ENCODE assay signal across 2 mouse cellular contexts in genomic region chr11:24132358-24132757, GRCm38 (mm10).
TF ChIP-seq lines count a peak whose summit lies in the region.

No protein-coding gene starts in this region.

TF ChIP-seq in CH12.LX, 34 proteins besides CTCF, POLR2A, EP300 and RAD21:
- TF ChIP-seq MXI1 (IDR thresholded peaks at IDR 0.05; ENCODE audit: low read depth, low read length) = no peak
- TF ChIP-seq MAFK (IDR thresholded peaks at IDR 0.05; ENCODE audit: insufficient replicate concordance, low read length) = no peak
- no peak for TF ChIP-seq ZC3H11A (IDR thresholded peaks at IDR 0.05; ENCODE audit: low read depth, low read length)
- no peak for TF ChIP-seq JUND (conservative IDR thresholded peaks at IDR 0.05; ENCODE audit: low read depth, low read length)
- TF ChIP-seq NELFE (IDR thresholded peaks at IDR 0.05; ENCODE audit: low read depth, low read length) = 0 out of 2 replicates have a peak, but pooled peaks have one; percentile 6
- TF ChIP-seq TBP (conservative IDR thresholded peaks at IDR 0.05; ENCODE audit: low read depth, low read length) = no peak
- TF ChIP-seq ELF1 (IDR thresholded peaks at IDR 0.05; ENCODE audit: low read depth, low read length) = no peak
- TF ChIP-seq ZMIZ1 (IDR thresholded peaks at IDR 0.05; ENCODE audit: low read depth, low read length) = 0 out of 2 replicates have a peak, but pooled peaks have one; percentile 4
- TF ChIP-seq IRF4 (IDR thresholded peaks at IDR 0.05; ENCODE audit: low read depth, low read length) = no peak
- TF ChIP-seq KAT2A (IDR thresholded peaks at IDR 0.05; ENCODE audit: insufficient replicate concordance, low read length) = no peak
- no peak for TF ChIP-seq SIN3A (IDR thresholded peaks at IDR 0.05; ENCODE audit: low read length)
- TF ChIP-seq SMC3 (IDR thresholded peaks at IDR 0.05; ENCODE audit: low read depth, low read length) = no peak
- 0 out of 2 replicates have a peak, but pooled peaks have one; percentile 0 for TF ChIP-seq E2F4 (IDR thresholded peaks at IDR 0.05; ENCODE audit: insufficient replicate concordance, low read depth, low read length)
- no peak for TF ChIP-seq MYC (IDR thresholded peaks at IDR 0.05; ENCODE audit: low read depth, low read length)
- TF ChIP-seq UBTF (IDR thresholded peaks at IDR 0.05; ENCODE audit: low read depth, low read length) = peak; percentile 2; the same call in 1 of the 2 replicates
- TF ChIP-seq ZKSCAN1 (IDR thresholded peaks at IDR 0.05; ENCODE audit: borderline replicate concordance, low read depth, low read length) = no peak
- no peak for TF ChIP-seq TCF12 (IDR thresholded peaks at IDR 0.05; ENCODE audit: low read depth, low read length)
- TF ChIP-seq PAX5 (IDR thresholded peaks at IDR 0.05; ENCODE audit: low read length) = no peak
- TF ChIP-seq JUN (IDR thresholded peaks at IDR 0.05; ENCODE audit: insufficient read depth, low read depth, low read length) = no peak
- no peak for TF ChIP-seq GABPA (IDR thresholded peaks at IDR 0.05; ENCODE audit: insufficient replicate concordance, low read depth, low read length)
- TF ChIP-seq NRF1 (IDR thresholded peaks at IDR 0.05; ENCODE audit: low read depth, low read length) = no peak; the same call in 1 of the 2 replicates
- TF ChIP-seq ZNF384 (IDR thresholded peaks at IDR 0.05; ENCODE audit: low read depth, low read length) = no peak
- no peak for TF ChIP-seq BHLHE40 (IDR thresholded peaks at IDR 0.05; ENCODE audit: low read depth, low read length)
- no peak; the same call in 1 of the 2 replicates for TF ChIP-seq USF2 (conservative IDR thresholded peaks at IDR 0.05; ENCODE audit: low read depth, low read length)

TF ChIP-seq in MEL, 35 proteins besides CTCF, POLR2A, EP300 and RAD21:
- TF ChIP-seq MAZ (IDR thresholded peaks at IDR 0.05; ENCODE audit: low read depth, low read length) (0 out of 2 replicates have a peak, but pooled peaks have one; percentile 52), ZMIZ1 (IDR thresholded peaks at IDR 0.05; ENCODE audit: low read depth, low read length) (no peak)
TF ChIP-seq in MEL: peak in this region for 1.
